Mouse (Mus musculus) CH12F3 (cell line): Measurements from ENCODE around the gene Calhm3.

Experiments
- in situ Hi-C: fragments of 300-500 bp; cut with MboI; formaldehyde crosslinking; loops from 2 replicates; pipeline ENCODE4 v1.14.3; 2020; ENCODE audit warnings: low sequenced_read_pairs

The Calhm3 gene

DNA sequence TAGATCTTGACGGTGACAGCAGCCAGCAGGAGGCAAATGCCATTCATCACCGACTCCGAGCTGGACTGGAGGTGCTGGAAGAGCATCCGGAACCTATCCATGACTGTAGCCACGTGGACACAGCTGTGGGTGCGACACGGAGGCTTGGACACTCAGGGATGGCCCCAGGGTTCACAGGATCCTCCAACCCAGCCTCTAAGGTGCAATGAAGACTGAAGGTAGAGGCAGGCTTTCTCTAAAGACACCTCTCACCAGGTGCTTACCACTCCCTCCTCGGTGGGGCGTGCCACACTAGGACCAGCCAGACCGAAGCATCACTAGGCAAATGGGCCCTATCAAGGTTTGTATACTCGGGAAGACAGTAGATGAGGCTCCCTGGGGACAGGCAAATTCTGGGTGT, at the start of gene Calhm3:
Gene Calhm3, minus strand, starts transcription at position 101 of the 400 bp plus-strand sequence.
- in situ Hi-C loops: no loop called here

DNA sequence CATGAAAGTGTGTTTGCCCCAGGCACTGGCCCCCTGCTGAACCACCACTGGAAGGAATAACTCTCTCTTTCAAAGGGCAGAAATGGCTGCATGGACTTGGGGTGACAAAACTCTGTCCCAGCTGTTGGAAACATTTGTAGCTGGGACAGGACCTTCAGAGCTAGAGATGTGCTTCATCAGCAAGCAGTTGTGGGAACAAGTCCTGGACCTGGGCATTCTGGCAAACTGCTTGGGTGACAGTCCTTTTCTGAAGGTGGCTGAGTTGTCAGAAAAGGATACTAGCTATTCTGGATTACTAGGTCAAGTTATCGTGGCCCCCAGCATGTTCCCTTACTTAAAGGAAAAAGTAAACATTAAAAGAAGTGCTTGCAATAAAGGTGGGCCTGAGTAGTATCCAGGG, 48.6 kb upstream of the Calhm3 start:
- in situ Hi-C loops: no loop called here

DNA sequence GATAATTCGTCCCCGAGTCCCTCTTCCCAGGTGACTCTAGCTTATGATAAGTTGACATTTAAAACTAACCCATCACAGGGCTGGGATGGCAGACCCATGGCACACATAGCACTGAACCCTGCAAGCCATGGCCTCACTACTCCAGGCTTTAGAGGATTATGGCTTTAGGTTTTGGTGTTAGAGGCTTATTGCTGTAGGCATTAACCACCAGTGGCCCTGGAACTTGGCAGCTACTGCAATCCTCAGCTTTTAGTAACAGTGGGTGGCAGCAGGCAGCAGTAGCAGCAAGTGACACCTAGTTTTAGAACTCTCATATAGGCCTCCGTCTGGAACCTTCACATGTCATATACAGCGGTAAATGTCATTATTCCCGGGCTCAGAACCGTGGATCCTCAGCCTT, 47.1 kb upstream of the Calhm3 start:
- in situ Hi-C loops: no loop called here

DNA sequence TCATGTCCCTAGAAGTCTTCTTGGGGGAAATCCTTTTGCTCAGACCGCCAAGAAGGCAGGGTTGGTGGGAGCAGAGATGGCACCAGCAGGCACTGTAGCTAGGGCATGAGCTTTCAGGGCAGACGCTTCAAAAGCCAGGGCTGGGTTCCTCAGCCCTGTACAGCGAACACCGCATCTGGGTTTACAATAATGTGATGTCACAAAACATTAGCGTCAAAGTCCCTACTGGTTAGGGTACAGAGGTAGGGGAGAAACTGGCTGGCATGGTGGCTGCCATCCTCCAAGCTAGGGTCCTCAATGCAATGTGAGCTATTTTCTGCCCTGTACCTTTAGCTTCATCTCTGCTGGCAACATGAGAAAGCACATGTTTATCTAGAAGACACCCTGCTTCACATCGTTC, 45.5 kb upstream of the Calhm3 start:
- in situ Hi-C loops: no loop called here

DNA sequence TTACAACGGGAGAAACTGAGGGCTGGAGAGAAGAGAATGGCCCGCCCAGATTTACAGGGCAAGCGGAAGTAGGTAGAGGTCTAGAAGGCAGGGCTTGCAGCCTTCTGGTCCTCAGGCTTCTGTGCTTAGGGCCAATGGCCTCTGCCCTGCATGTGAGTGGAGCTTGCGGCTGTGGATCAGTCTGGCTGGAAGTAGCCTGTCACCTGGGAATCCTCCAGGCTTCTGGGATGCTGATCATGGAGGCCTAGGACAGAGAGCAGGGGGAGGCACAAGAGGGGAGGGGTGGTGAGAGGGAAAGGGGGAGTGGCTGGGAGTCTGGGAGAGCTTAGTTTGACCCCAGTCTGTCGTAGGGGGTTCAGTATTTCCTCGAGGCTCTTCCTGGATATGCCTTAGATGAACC, 44.9 kb upstream of the Calhm3 start:
- in situ Hi-C loops: no loop called here

DNA sequence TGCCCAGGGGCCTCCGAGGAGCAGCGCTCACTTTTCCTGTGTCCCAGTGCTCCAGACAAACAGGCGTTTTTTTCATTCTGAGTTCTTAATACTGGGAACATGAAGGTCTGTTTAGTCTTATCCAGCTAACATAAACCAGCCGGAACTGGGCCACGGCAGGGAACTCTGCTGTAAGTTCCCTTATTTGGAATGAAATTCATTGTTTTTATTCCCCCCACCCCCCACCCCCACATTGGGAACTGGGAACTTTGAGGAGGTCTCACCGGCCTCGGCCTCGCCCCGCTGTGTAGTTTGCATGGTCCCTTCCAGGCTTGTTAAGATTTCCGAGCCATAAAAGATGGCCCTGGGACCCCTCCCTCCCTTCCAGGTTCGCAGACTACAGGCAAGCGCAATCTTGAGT, 44.4 kb upstream of the Calhm3 start:
- in situ Hi-C loops: no loop called here

DNA sequence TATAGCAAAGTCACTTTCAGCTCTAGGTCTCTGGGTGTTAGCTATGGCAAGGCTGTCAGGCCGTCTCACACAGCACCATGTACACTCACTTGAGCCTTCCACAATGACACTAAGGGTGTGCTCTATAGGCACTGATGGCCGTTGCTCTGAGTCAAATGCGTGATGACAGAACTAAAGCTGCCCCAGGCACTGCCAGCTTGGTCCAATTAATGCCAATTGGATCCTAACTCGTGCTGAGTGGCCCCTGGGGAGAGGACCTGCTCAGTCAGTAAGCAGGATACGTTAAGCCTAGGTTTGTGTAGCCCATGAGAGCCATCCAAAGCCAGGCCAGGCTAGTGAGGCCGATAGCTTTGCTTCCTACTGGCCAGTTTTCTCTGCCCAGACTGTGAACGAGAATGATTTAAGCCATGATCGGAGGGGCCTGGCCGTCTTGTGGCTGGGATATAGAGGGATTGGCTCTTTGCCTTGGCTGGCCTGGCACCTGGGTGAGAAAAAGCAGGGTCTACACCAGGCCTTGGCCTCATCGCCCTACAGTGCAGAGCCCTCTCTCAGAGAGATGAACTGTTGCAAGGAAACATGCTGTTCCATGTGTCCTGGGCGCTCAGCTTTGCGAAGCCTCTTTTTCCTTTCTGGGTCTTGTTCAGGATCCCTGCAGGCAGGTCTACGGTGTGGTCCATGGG, 41.2 kb upstream of the Calhm3 start:
- in situ Hi-C loops: no loop called here

DNA sequence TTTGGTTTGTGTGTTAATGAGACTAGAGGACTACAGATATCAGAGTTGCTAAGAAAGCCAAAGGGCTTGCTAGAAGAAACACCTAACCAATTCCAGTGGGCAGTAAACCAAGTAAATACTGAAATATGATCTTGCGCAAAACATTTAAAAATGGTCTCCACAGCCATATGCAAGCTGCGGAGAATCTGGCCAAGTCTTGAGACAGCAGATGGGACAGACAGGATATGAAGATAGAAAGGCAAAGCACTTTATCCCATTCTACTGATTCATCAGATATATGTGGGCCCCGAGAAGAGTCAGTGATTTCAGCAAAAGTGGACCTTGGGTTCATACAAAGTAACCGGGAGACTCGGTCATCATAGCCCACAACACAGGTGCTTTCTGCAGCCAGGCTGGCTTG, 34.6 kb upstream of the Calhm3 start:
- in situ Hi-C loops: no loop called here

DNA sequence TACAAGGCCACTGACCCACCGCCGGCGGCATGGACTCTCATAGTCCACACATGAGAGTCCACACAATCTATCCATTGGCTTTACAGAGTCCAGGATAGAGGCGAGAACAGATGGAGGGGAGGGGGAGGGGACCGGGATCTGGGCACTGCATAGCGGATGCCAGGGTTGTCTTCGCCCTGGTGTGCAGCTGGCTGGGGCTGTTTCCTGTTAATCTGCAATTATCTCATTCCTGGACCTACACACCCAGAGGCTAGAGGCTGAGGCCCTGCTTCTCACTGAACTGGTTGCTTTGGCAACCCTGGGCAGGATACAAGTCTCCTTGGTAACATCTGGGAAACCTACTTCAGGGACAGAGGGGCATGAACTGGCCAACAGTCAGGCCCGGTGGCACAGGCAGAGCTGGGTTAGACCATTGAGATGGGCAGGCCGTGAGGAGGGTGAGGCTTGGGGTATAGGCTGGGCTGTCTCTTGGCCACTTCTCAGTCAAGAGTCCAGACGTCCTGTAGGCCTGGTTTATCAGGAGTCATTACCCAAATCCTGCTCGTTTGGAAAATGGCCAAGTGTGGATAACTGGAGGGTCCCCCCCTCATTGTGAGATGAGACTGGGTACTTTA, 31.1 kb upstream of the Calhm3 start:
- in situ Hi-C loops: no loop called here

DNA sequence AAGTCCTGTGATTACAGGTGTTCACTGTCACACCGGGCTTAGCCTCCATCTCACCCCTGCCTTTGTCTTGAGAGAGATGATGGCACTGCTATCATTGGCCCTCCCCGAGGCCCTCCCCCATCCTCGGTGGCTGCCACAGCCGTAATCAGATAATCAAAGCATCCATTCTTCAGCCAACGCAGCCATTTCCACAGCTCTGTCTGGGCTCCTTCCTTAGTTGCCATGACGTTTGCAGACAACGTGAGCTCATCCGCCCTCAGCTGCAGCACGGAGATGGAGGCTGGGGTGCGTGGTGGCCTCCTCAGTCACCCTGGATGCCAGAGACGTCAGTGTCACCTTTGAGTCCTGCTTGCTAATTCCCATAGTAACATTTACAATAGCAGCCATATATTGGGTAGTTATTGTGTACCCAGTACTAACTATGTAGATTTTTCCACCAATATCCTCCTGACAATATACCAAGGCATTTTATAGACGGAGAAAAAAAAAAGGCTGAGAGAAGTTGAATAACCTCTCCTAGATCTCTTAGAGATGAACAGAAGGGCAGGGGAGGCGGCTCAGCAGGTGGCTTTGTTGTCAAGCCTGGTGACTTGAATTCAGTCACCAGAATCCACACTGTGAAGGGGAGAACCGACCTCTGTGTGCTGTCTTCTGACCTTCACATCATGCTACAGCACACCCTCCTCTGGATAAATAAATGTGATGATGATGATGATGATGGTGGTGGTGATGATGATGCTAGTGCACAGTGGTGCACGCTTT, 29.1 kb upstream of the Calhm3 start:
- in situ Hi-C loops: no loop called here

DNA sequence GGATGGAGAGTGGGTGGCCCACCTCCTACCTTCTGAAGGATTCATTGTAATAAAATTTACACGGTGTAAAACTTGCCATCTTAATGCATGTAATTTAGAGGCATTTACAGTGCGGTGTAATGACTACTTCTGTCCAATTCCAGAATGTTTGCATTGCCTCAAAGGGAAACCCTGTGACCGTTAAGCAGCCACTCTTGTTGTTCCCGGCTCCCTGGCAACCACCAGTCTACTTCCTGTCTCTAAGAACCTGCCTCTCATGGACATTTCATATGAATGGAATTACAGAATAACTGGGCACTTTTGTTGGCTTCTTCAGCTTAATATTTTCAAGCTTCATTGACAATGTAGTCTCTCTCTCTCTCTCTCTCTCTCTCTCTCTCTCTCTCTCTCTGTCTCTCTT, 27.2 kb upstream of the Calhm3 start:
- in situ Hi-C loops: no loop called here

DNA sequence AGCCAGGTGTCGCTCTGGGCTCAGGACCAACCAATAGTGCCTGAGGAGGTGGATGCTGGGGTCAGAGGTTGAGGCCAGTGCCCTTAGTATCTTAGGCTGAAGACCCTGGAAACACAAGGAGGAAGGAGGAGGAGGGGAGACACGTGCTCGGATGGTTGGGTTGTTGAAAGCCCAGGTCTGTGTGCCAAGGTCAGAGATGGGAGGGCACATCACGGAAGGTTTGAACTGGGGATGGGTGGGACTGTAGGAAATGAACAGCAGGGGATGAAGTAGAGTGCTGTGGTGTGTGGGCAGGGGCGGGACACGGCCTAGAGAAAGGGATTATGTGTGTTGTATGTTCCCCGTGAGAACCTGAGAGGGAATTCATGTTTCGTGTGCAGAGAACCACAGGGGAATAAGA, 26.7 kb upstream of the Calhm3 start:
- in situ Hi-C loops: no loop called here

DNA sequence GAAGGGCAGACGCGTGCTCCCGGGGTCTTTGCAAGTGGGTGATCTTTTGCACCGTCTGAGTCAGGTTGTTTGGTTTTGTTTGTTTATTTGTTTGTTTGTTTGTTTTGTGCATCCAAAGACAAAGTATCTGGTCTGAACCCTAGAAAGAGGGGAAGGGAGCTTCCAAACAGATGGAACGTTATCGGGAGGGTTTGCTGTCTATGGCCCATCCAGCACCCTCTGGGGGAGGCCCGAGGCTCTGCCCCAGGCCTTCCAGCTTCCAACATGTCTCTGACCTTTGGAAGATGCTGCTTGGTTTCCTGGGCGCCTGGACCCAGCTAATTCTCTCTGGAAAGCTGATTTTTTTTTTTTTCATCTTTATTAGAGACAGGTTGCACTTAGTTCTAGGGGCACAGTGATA, 22.4 kb upstream of the Calhm3 start:
- in situ Hi-C loops: no loop called here

DNA sequence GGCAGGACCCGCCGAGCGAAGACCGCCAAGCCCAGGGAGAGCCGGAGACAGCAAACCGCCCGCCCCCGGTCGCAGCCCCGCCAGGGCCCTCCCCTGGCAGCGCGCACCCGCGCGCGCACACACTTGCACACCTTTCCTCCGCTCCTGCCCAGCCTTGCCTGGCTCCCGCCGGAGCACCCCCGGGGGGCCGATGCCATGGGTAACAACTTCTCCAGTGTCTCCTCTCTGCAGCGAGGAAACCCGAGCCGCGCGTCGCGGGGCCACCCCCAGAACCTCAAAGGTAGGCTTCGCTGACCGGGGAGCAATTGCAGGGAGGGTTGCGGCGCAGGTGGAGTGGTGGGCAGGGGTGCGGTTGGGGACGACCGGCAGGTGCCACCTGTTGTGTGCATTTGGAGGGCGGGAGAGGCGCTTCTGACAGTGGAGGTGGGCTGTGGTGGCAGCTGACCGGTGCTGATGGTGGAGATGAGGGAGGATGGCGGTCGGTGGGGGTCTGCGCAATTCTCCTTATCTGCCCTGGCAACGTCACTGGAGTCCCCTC, 21.8 kb upstream of the Calhm3 start:
- in situ Hi-C loops: no loop called here

DNA sequence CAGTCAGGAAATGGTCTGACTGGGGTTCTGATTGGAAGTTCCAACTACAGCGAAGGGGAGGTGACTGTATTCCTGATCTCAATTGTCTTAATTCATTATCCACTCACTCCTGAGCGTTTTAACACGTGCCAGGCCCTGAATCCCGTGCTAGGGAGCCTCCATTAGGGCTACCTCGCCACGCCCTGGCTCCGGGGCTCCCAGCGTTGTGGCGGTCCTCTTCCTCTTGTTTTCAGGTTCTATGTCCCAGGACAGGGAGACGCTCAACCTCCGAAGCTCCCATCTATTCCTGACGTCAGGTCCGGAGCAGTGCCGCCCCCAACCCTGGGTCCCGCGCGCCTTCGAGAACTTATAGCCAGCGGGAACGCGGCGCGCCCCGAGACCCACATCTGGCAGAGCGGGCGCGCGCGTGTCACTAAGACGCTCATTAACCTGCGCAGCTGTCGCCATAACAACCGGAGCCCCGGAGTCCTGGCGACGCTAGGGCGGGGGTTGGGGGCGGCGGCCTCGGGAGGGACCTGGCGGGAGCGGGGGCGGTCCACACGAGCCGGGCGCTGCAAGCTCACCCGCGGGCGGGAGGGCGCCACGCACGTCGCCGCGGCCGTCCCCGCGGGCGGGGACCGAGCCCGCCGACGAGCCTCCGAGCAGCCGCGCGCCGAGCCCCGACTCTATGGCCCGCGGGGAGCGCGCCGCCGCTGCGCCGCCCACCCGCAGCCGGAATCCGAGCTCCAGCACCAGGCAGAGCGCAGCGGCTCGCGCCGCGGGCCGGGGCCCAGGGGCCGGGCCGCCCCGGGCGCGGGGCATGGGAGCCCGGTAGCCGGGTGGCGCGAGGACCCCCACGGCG, 21.1 kb upstream of the Calhm3 start, which contains the start of gene Neurl1a:
Gene Neurl1a, plus strand, starts transcription at position 390 of the 841 bp plus-strand sequence.
- in situ Hi-C loops: no loop called here

DNA sequence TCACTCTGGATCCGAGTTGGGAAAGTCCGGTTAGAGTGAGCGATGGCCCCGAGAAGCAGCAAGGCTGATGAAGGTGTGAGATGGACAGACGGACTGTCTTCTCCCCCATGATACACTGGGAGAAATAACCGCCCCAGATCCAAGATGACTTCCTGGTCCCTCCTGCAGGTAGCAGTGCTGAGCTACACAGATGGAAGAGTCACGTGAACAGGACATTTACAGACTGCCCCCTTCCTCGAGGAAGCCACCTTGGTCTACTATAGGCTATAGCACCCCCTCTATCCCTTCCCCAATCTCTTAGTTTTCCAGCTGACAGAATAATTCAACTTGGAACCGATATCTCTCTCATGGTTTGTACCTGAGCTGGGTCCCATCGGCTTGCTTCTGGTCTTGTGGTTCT, 20.4 kb upstream of the Calhm3 start:
- in situ Hi-C loops: no loop called here

DNA sequence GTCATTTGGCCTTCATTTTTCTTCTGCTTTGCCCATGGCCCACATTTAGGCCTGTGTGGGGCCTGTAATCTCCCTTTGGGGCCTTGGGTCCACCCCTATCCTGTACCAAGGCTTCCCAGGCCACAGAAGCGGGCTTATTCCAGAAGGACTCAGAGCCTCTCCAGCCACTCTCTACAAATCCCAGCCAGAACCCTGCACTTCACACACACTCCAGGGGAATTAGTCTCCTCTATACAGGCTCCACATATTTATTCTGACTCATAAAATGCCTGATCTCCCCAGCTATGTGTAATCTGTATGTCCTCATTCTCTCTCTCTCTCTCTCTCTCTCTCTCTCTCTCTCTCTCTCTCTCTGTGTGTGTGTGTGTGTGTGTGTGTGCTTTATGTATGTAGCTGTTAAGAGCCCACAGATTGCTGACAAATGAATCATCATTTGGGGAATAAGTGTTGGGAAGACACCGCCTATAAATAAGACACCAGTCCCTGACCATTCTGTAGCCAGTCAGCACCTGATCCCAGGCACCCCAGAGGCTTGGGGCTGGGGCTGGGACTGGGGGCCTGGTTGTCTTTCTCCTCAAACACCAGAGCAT, 19.4 kb upstream of the Calhm3 start:
- in situ Hi-C loops: no loop called here

DNA sequence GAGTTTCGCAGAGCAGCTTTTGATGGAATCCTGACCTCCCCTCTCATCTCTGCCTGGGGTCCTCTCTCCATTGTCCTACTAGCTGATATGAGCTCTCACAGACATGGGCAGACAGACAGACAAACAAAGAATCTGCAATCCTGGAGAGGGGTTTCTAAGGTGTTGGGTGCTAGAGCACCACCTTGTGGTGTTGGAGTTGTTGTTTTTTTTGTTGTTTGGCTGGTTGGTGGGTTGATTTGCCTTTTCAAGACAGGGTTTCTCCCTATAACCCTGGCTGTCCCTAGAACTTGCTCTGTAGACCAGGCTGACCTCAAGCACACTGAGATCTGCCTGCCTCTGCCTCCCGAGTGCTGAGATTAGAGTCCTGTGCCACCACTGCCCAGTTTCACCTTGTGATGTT, 17.9 kb upstream of the Calhm3 start:
- in situ Hi-C loops: no loop called here

DNA sequence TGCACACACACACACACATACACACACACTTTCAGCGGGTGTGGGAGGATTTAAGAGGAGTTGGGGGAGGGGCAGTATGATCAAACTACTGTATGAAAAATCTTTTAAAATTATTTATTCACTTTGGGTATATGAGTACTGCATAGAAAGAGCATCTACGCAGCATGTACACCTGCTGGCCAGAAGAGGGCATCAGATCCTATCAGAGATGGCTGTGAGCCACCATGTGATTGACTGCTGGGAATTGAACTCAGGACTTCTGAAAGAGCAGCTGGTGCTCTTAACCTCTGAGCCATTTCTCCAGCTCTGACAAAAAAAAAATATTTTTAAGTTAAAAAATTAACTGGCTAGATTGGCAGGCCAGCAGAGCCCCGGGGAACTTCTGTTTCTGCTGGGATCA, 17.0 kb upstream of the Calhm3 start:
- in situ Hi-C loops: no loop called here

DNA sequence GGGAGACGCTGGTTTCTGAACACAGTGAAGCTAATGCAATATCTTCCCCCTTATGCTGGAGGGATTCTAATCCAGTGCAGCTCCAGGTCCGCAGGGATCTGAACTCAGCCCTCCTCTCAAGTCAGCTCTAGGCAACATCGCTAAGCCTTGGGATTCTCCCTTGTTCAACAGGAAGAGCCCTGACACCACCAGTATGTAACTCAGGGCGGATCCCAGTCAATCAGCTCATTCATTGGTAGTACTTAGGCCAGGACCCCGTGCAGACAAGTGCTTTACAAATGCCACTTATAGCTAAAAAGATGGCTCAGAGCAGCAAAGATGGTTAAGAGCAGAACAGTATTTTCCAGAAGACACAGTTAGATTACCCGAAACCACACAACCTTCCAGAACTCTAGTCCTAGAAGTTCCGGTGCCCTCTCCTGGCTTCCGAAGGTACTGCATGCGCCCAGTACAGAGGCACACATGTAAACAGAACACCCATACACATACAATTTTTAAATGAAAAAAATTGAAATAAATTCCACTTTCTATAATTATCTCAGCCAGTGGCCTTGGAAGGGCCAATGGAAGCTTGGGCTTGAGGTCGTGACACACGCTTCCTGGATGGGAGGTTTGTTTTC, 11.3 kb upstream of the Calhm3 start:
- in situ Hi-C loops: no loop called here
